Mouse (Mus musculus) naive thymus-derived CD4-positive, alpha-beta T cell, adult 5 months (primary cell): Measurements from ENCODE around the gene Gm10282. TPM values are rescaled to one million over a fixed set of nuclear protein-coding genes. Genes with fewer than 3 reads are reported as not detected.

Experiments used
- polyA plus RNA-seq: library from polyadenylated mRNA; unstranded; fragments of 100-300 nt; shearing (Covaris generic); gene quantifications from one replicate; pipeline ENCODE4 v1.2.1, GENCODE M21; 2017

Gene Gm10282
- 2.4 TPM for polyA plus RNA-seq

DNA sequence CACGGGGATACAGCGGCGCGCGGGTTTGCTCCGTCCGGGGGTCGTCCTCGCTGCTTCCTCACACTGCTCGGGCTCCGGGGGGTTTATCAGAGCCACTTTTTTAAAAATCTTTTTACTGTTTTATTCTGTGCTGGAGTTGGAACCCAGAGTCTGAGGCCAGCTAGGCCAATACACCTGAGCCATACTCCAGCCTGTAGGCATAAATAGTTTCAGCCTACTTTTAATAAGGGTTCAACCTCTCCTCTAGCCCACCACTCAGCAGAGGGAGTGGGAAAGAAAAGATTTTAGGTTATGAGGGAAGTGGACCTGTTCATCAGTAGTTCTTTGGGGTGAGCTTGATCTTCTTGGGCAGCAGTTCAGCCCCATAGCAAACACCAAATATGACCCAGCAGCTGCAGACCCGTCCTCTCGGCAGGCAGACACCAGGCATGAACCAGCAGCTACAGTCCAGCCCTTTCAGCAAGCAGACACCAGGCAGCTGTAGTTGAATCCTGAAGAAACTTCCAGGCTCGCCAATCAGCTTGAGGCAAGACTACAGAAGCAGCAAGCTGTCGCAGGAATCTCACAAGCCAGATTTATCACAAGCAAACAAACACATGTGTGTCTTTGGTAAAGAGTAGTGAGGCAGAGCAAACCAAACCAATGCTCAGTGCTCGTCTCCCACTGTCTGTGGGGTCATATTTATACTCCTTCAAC lies at the start of gene Gm10282:
Gm10282 (minus strand) TSS at position 51 of the 696 bp plus-strand sequence.

DNA sequence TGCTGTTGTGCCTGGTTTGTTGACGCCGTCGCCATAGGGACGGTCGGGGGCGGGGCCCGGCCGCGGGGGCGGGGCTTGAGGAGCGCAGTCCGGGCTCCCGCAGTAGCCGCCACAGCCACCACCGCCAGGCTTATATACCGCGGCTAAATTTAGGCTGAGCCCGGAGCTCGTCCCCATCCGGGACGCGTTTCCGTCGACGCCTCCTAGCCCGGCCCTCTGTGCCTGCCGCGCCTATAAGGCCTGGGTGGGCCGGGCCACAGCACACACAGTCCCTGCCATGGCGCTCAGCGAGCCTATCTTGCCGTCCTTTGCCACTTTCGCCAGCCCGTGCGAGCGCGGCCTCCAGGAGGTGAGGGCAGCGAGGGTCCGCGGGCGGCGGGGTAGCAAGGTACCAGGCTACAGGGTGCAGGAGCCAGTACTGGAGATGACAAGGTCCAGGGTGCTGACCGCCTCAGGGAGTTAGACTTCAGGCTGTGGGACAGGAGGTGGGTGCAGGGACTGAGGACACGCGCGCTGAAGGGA lies 13.8 kb upstream of the Gm10282 start, which contains the start of gene Klf2:
Klf2 (plus strand) TSS at position 233 of the 522 bp plus-strand sequence.

Other genes with a start within 250 kb of the Gm10282 start
- 0.40 TPM for gene Olfr373, start 222.1 kb downstream of the Gm10282 start, polyA plus RNA-seq
- 0.15 TPM for gene Olfr374, start 198.2 kb downstream of the Gm10282 start, polyA plus RNA-seq
- 501 TPM for gene Tpm4, start 170.3 kb downstream of the Gm10282 start, polyA plus RNA-seq
- gene Rab8a, start 144.1 kb downstream of the Gm10282 start, polyA plus RNA-seq = 163 TPM
- gene Hsh2d, start 115.6 kb downstream of the Gm10282 start, polyA plus RNA-seq = 13.2 TPM
- gene Cib3, start 92.4 kb downstream of the Gm10282 start, polyA plus RNA-seq = not detected
- not detected for gene Gm11034, start 91.6 kb downstream of the Gm10282 start, polyA plus RNA-seq
- 94.0 TPM for gene Fam32a, start 85.5 kb downstream of the Gm10282 start, polyA plus RNA-seq
- 157 TPM for gene Ap1m1, start 65.2 kb downstream of the Gm10282 start, polyA plus RNA-seq
- 1,247 TPM for gene Klf2, start 13.8 kb upstream of the Gm10282 start, polyA plus RNA-seq
- 47.8 TPM for gene Eps15l1, start 116.2 kb upstream of the Gm10282 start, polyA plus RNA-seq
- gene Calr3, start 138.6 kb upstream of the Gm10282 start, polyA plus RNA-seq = 0.35 TPM
- 3.9 TPM for gene 1700030K09Rik, start 138.6 kb upstream of the Gm10282 start, polyA plus RNA-seq
- gene Cherp, start 170.0 kb upstream of the Gm10282 start, polyA plus RNA-seq = 97.2 TPM
- 101 TPM for gene Slc35e1, start 187.4 kb upstream of the Gm10282 start, polyA plus RNA-seq
- 24.9 TPM for gene Med26, start 243.0 kb upstream of the Gm10282 start, polyA plus RNA-seq